Mouse (Mus musculus) MEL (cell line): Measurements from ENCODE around the gene Asb3. TPM values are rescaled to one million over a fixed set of nuclear protein-coding genes. Genes with fewer than 3 reads are reported as not detected.

ENCODE experiments used
- DNase-seq: peaks from one replicate; pipeline ENCODE4 v3.0.0; 2011; ENCODE audit warnings: low read depth, low spot score
- H3K27ac ChIP-seq: 2 replicates; pipeline ENCODE4 v1.5.1; 2012; ENCODE audit warnings: low read depth, mild to moderate bottlenecking, control low read depth, low read length, moderate library complexity; ENCODE audit not compliant: control insufficient read depth
- H3K27me3 ChIP-seq, 2 experiments: fragments of 150-350 bp in 1 of 2; sonication (generic) in 1 of 2; 2 replicates each; pipeline ENCODE4 v1.6.1; 2012; ENCODE audit warnings: low read length in 2 of 2, mild to moderate bottlenecking in 2 of 2, improper control_type of control experiment in 1 of 2, moderate library complexity in 1 of 2; ENCODE audit not compliant: insufficient read depth in 2 of 2, control insufficient read depth in 1 of 2
- H3K36me3 ChIP-seq, 2 experiments: 2 replicates each; pipeline ENCODE4 v1.6.1; 2012 to 2014; ENCODE audit warnings: low read length in 2 of 2, improper control_type of control experiment in 1 of 2, inconsistent platforms in 1 of 2, mild to moderate bottlenecking in 1 of 2; ENCODE audit not compliant: insufficient read depth in 2 of 2, control insufficient read depth in 1 of 2
- H3K4me1 ChIP-seq, 2 experiments: fragments of 150-350 bp in 1 of 2; sonication (generic) in 1 of 2; 2 replicates each; pipeline ENCODE4 v1.6.1; 2012; ENCODE audit warnings: low read length in 2 of 2, improper control_type of control experiment in 1 of 2, mild to moderate bottlenecking in 1 of 2; ENCODE audit not compliant: insufficient read depth in 2 of 2, control insufficient read depth in 1 of 2
- H3K4me3 ChIP-seq, 2 experiments: fragments of 150-350 bp in 1 of 2; sonication (generic) in 1 of 2; 2 replicates each; pipeline ENCODE4 v1.5.1; 2012; ENCODE audit warnings: low read depth in 2 of 2, low read length in 2 of 2, mild to moderate bottlenecking in 2 of 2, moderate library complexity in 2 of 2, control low read depth in 1 of 2, improper control_type of control experiment in 1 of 2; ENCODE audit not compliant: control insufficient read depth in 1 of 2, insufficient read depth in 1 of 2
- H3K79me2 ChIP-seq: 2 replicates; pipeline ENCODE4 v1.6.1; 2012; ENCODE audit warnings: mild to moderate bottlenecking, low read length, moderate library complexity; ENCODE audit not compliant: control insufficient read depth, poor library complexity, insufficient read depth
- H3K9ac ChIP-seq: 2 replicates; pipeline ENCODE4 v1.6.1; 2012; ENCODE audit warnings: low read depth, mild to moderate bottlenecking, control low read depth, low read length, moderate library complexity; ENCODE audit not compliant: control insufficient read depth, poor library complexity, severe bottlenecking
- H3K9me3 ChIP-seq: fragments of 150-350 bp; sonication (generic); replicated peaks from 2 replicates; pipeline ENCODE4 v1.6.1; 2012; ENCODE audit warnings: mild to moderate bottlenecking, low read length, improper control_type of control experiment, moderate library complexity; ENCODE audit not compliant: insufficient read depth
- BHLHE40 ChIP-seq: IDR thresholded peaks from 2 replicates; pipeline ENCODE4 v1.6.1; 2012; ENCODE audit warnings: low read depth, mild to moderate bottlenecking, inconsistent platforms, low read length, improper control_type of control experiment, borderline replicate concordance
- CHD2 ChIP-seq: IDR thresholded peaks from 2 replicates; pipeline ENCODE4 v1.6.1; 2011; ENCODE audit warnings: low read length, improper control_type of control experiment
- E2F4 ChIP-seq: IDR thresholded peaks from 2 replicates; pipeline ENCODE4 v1.6.1; 2011; ENCODE audit warnings: low read depth, low read length, improper control_type of control experiment, borderline replicate concordance
- ETS1 ChIP-seq: IDR thresholded peaks from 2 replicates; pipeline ENCODE4 v1.6.1; 2012; ENCODE audit warnings: low read depth, mild to moderate bottlenecking, inconsistent platforms, low read length, improper control_type of control experiment, moderate library complexity
- HCFC1 ChIP-seq: IDR thresholded peaks from 2 replicates; pipeline ENCODE4 v1.6.1; 2012; ENCODE audit warnings: low read depth, mild to moderate bottlenecking, inconsistent platforms, low read length, improper control_type of control experiment, moderate library complexity
- JUND ChIP-seq: IDR thresholded peaks from 2 replicates; pipeline ENCODE4 v1.6.1; 2011; ENCODE audit warnings: low read depth, mild to moderate bottlenecking, improper control_type of control experiment, low read length
- KAT2A ChIP-seq: conservative IDR thresholded peaks from 2 replicates; pipeline ENCODE4 v1.6.1; 2012; ENCODE audit warnings: low read depth, low read length, improper control_type of control experiment, inconsistent platforms
- MAFK ChIP-seq: IDR thresholded peaks from 2 replicates; pipeline ENCODE4 v1.6.1; 2011; ENCODE audit warnings: low read depth, mild to moderate bottlenecking, low read length, improper control_type of control experiment, borderline replicate concordance
- MAX ChIP-seq: IDR thresholded peaks from 2 replicates; pipeline ENCODE4 v1.6.1; 2011; ENCODE audit warnings: low read length, improper control_type of control experiment
- MAZ ChIP-seq: IDR thresholded peaks from 2 replicates; pipeline ENCODE4 v1.6.1; 2012; ENCODE audit warnings: low read depth, mild to moderate bottlenecking, inconsistent platforms, low read length, improper control_type of control experiment
- MEF2A ChIP-seq: IDR thresholded peaks from 2 replicates; pipeline ENCODE4 v1.6.1; 2014; ENCODE audit warnings: low read depth, mild to moderate bottlenecking, inconsistent platforms, low read length, improper control_type of control experiment; ENCODE audit not compliant: poor library complexity, insufficient replicate concordance, severe bottlenecking; ENCODE audit errors: extremely low read depth
- MYB ChIP-seq: IDR thresholded peaks from 2 replicates; pipeline ENCODE4 v1.6.1; 2011; ENCODE audit warnings: mild to moderate bottlenecking, low read depth, low read length, improper control_type of control experiment
- MYC ChIP-seq: IDR thresholded peaks from 2 replicates; pipeline ENCODE4 v1.6.1; 2011; ENCODE audit warnings: low read depth, mild to moderate bottlenecking, low read length, improper control_type of control experiment, moderate library complexity
- POLR2A ChIP-seq, 2 experiments: IDR thresholded peaks; 2 replicates each; pipeline ENCODE4 v1.6.1; 2011 to 2012; ENCODE audit warnings: low read length in 2 of 2, mild to moderate bottlenecking in 2 of 2, control low read depth in 1 of 2, improper control_type of control experiment in 1 of 2, low read depth in 1 of 2, moderate library complexity in 1 of 2; ENCODE audit not compliant: control insufficient read depth in 1 of 2, insufficient read depth in 1 of 2, poor library complexity in 1 of 2
- POLR2AphosphoS2 ChIP-seq: IDR thresholded peaks from 2 replicates; pipeline ENCODE4 v1.6.1; 2011; ENCODE audit warnings: low read length, improper control_type of control experiment
- POLR2AphosphoS5 ChIP-seq: IDR thresholded peaks from 2 replicates; pipeline ENCODE4 v1.6.1; 2012; ENCODE audit warnings: low read depth, borderline replicate concordance, mild to moderate bottlenecking, inconsistent platforms, low read length, moderate library complexity, mixed read lengths
- RCOR1 ChIP-seq: IDR thresholded peaks from 2 replicates; pipeline ENCODE4 v1.6.1; 2012; ENCODE audit warnings: low read depth, mild to moderate bottlenecking, inconsistent platforms, low read length, improper control_type of control experiment
- SIN3A ChIP-seq: IDR thresholded peaks from 2 replicates; pipeline ENCODE4 v1.6.1; 2012; ENCODE audit warnings: low read length, improper control_type of control experiment, inconsistent platforms
- SMC3 ChIP-seq: IDR thresholded peaks from 2 replicates; pipeline ENCODE4 v1.6.1; 2011; ENCODE audit warnings: low read depth, low read length, improper control_type of control experiment
- TCF12 ChIP-seq: IDR thresholded peaks from 2 replicates; pipeline ENCODE4 v1.6.1; 2014; ENCODE audit warnings: low read depth, mild to moderate bottlenecking, inconsistent platforms, low read length, improper control_type of control experiment, moderate library complexity
- UBTF ChIP-seq: IDR thresholded peaks from 2 replicates; pipeline ENCODE4 v1.6.1; 2012; ENCODE audit warnings: low read depth, mild to moderate bottlenecking, inconsistent platforms, low read length, improper control_type of control experiment, moderate library complexity, borderline replicate concordance; ENCODE audit not compliant: insufficient read depth
- USF2 ChIP-seq, 2 experiments: IDR thresholded peaks; 2 replicates each; pipeline ENCODE4 v1.6.1; 2011 to 2012; ENCODE audit warnings: improper control_type of control experiment in 2 of 2, low read length in 2 of 2, borderline replicate concordance in 1 of 2, inconsistent platforms in 1 of 2, low read depth in 1 of 2, mild to moderate bottlenecking in 1 of 2; ENCODE audit not compliant: insufficient read depth in 1 of 2
- ZC3H11A ChIP-seq: IDR thresholded peaks from 2 replicates; pipeline ENCODE4 v1.6.1; 2012; ENCODE audit warnings: low read depth, mild to moderate bottlenecking, inconsistent platforms, low read length, improper control_type of control experiment
- ZKSCAN1 ChIP-seq: IDR thresholded peaks from 2 replicates; pipeline ENCODE4 v1.6.1; 2012; ENCODE audit warnings: low read depth, mild to moderate bottlenecking, inconsistent platforms, low read length, improper control_type of control experiment, moderate library complexity
- ZNF384 ChIP-seq: IDR thresholded peaks from 2 replicates; pipeline ENCODE4 v1.6.1; 2012; ENCODE audit warnings: low read depth, mild to moderate bottlenecking, inconsistent platforms, low read length, improper control_type of control experiment
- polyA plus RNA-seq, 2 experiments: library from polyadenylated mRNA; stranded (reverse) in 1 of 2; unstranded in 1 of 2; fragments of >175 nt in 1 of 2; fragments of >200 nt in 1 of 2; gene quantifications; 2 replicates each; pipeline versions ENCODE4 v1.2.1 to v1.2.4; 2012; ENCODE audit warnings: low replicate concordance in 2 of 2, low read depth in 1 of 2; ENCODE audit not compliant: insufficient read length in 2 of 2, insufficient read depth in 1 of 2, missing spikeins in 1 of 2
- total RNA-seq: library from RNA; depleted of rRNA; stranded (reverse); fragments of 300-350 nt; gene quantifications from 2 replicates; pipeline ENCODE4 v1.2.3, GENCODE M21; 2012

Gene Asb3
- total and polyA plus RNA-seq, 3 experiments: 7.9 to 14.3 TPM; not detected in 1

GRCm38 (mm10) chr11:30954279-30954725 lies 69.1 kb downstream of the Asb3 start, which contains the start of gene Erlec1 (continued):
- TF ChIP-seq UBTF (no peak), SMC3 (0 out of 2 replicates have a peak, but pooled peaks have one; percentile 7), MAX (peak; percentile 74), BHLHE40 (no peak), MYB (peak; percentile 23; the same call in 1 of the 2 replicates), SIN3A (peak; percentile 98)

DNA sequence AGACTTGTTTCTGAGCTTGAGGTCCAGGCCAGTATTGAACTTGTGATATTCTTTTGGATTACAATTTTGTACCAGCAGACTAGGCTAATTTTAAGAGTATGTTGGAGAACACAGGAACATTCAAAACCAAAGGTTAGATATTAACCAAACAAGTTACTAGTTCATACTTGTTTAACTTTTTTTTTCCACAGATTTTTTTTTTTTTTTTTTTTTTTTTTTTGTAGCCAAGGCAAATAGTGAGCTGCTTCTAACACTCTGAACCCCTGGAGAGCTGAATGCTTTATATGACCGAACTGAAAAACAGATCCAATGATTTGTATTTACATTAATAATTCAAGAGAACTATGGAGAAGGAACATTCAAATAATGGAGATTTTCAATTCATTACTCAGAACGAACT lies 100.0 kb downstream of the Asb3 start:
- peak overlapping the region; percentile 94 for H3K9ac ChIP-seq
- H3K36me3 ChIP-seq: peaks cover 0 to 22% of the 10 kb centered on the region in 2 experiments; a peak in 3 of 4 replicates
- peak overlapping the region in 1 of 2 experiments; percentile 84; a peak in 2 of 4 replicates for H3K4me3 ChIP-seq
- no peaks in the 10 kb centered on the region for H3K9me3 ChIP-seq
- no peaks in the 10 kb centered on the region for H3K27me3 ChIP-seq
- TF ChIP-seq ZC3H11A (no peak), MAZ (no peak), SIN3A (no peak), RCOR1 (no peak), JUND (no peak), TCF12 (no peak)
- peaks cover 13% of the 10 kb centered on the region for H3K79me2 ChIP-seq
- no peak overlapping the region for H3K27ac ChIP-seq
- peak; percentile 46 for DNase-seq
- peaks cover 0 to 7% of the 10 kb centered on the region in 2 experiments; a peak in 2 of 4 replicates for H3K4me1 ChIP-seq

DNA sequence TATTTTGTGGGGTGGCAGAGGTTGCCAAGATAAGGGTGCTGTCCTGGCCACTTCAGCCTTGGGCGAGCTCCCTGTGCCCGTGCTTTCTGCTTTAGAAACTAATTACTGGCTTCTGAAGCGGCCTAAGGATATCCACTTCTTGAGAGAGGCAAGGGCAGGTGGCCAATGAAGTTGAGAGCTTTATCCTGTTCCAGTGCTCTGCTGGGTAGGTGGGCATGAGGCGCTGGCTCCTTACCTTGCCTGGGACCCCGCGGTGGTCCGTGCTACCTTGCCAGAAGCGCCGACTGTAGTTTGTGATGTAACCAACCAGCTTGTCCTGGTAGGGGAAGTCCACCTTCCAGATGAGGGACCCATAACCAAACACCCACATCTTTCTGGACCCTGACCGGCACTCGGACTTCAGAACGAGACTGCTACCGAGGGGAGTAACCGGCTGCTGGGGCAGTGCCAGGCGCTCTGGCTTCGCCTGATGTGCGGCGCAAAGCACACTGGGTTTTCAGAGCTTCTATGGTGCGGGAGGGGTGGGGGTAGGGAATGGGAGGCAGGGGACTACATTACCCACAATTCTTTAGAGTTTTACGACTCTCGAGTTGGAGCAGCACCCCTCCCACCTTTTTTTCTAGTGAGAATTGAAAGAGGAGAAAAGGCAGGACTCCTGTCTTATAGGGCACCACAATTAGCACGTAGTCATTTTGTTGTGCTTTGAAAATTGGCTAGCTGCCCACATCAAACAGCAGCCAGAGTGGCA lies 100.8 kb downstream of the Asb3 start, which contains the start of gene Chac2:
TSS of gene Chac2 (minus strand) at position 474 of the 748 bp plus-strand sequence.
- H3K36me3 ChIP-seq: peaks cover 0 to 22% of the 10 kb centered on the region in 2 experiments; a peak in 3 of 4 replicates
- H3K27ac ChIP-seq: peak within 1 kb of the TSS; percentile 78
- peak within 1 kb of the TSS; percentile 84 to 99 for H3K4me3 ChIP-seq
- H3K79me2 ChIP-seq: peaks cover 13% of the 10 kb centered on the region
- no peaks in the 10 kb centered on the region for H3K9me3 ChIP-seq
- DNase-seq: peak; percentile 99
- H3K4me1 ChIP-seq: peaks cover 0 to 7% of the 10 kb centered on the region in 2 experiments; a peak in 2 of 4 replicates
- H3K27me3 ChIP-seq: no peaks in the 10 kb centered on the region
- peak within 1 kb of the TSS; percentile 94 for H3K9ac ChIP-seq
- TF ChIP-seq POLR2AphosphoS5 (no peak), UBTF (no peak), JUND (no peak), MAX (no peak; the same call in 1 of the 2 replicates), MAFK (no peak), MYC (peak; percentile 56; the same call in 1 of the 2 replicates), BHLHE40 (peak; percentile 40), RCOR1 (no peak), USF2 (IDR thresholded peaks at IDR 0.05; ENCODE audit: borderline replicate concordance in 1 of 2, insufficient read depth in 1 of 2, low read depth in 1 of 2, low read length in 2 of 2) (no peak), SIN3A (peak; percentile 91), SMC3 (no peak), E2F4 (no peak), POLR2A (IDR thresholded peaks at IDR 0.05; ENCODE audit: control insufficient read depth in 1 of 2, insufficient read depth in 1 of 2, low read depth in 1 of 2, low read length in 2 of 2, poor library complexity in 1 of 2) (peak; percentile 83 to 92), ZKSCAN1 (0 out of 2 replicates have a peak, but pooled peaks have one; percentile 59), HCFC1 (peak; percentile 100), POLR2AphosphoS2 (peak; percentile 96), CHD2 (peak; percentile 83), ETS1 (peak; percentile 86), MYB (no peak), TCF12 (peak; percentile 69; the same call in 1 of the 2 replicates), KAT2A (peak; percentile 89), MAZ (peak; percentile 99), ZNF384 (peak; percentile 96), MEF2A (no peak)
